Mouse (Mus musculus): Measurements from ENCODE around the gene Hap1. TPM values are rescaled to one million over a fixed set of nuclear protein-coding genes. Genes with fewer than 3 reads are reported as not detected.

Gene Hap1
- total and polyA plus RNA-seq, 2 experiments from 2014 or later: 2.0 to 3.5 TPM

DNA sequence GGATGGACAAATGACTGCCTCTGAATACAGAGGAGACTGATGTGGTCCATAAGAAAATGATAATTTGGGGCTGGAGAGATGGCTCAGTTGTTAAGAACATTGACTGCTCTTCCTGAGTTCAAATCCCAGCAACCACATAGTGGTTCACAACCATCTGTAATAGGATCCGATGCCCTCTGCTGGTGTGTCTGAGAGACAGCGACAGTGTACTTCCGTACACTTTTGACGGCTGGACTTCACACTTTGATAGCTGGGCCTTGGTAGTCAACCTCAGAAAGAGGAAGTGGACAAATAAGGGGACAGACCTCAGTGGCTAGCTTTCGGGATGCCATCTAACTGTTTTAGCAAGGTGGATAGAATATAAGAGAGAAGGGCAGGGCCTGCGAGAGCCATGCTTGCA, 4.2 kb upstream of the Hap1 start:
- H3K36me3 ChIP-seq (replicated peaks; ENCODE audit: control insufficient read depth, insufficient read depth, low read length): no peaks in the 10 kb centered on the region
- ATAC-seq (ENCODE audit: insufficient read depth, low read depth): no peak
- H3K9ac ChIP-seq (replicated peaks; ENCODE audit: low read depth, low read length): no peak overlapping the region
- no peak overlapping the region for H3K4me3 ChIP-seq (ENCODE audit: low read depth, low read length)
- no peak overlapping the region for H3K27ac ChIP-seq (ENCODE audit: low read depth)
- 72% methylated on average over 6 of the region's 6 CpGs for WGBS
- no peak for DNase-seq (ENCODE audit: low spot score)
- H3K9me3 ChIP-seq (replicated peaks; ENCODE audit: control insufficient read depth, low read length): no peaks in the 10 kb centered on the region
- H3K4me1 ChIP-seq (ENCODE audit: control insufficient read depth, insufficient read depth): no peaks in the 10 kb centered on the region
- no peak overlapping the region for H3K4me2 ChIP-seq (ENCODE audit: low read depth, low read length)
- TF ChIP-seq CTCF (IDR thresholded peaks at IDR 0.05; ENCODE audit: low read depth) (no peak), EP300 (IDR thresholded peaks at IDR 0.05; ENCODE audit: low read depth) (no peak)
- H3K27me3 ChIP-seq (ENCODE audit: control insufficient read depth, insufficient read depth, low read length): peaks cover 36% of the 10 kb centered on the region

GRCm38 (mm10) chr11:100357408-100357807, 1.5 kb upstream of the Hap1 start:
- ATAC-seq (ENCODE audit: insufficient read depth, low read depth): no peak
- Histone ChIP-seq H3K36me3 (replicated peaks; ENCODE audit: control insufficient read depth, insufficient read depth, low read length) (no peaks in the 10 kb centered on the region), H3K9me3 (replicated peaks; ENCODE audit: control insufficient read depth, low read length) (no peaks in the 10 kb centered on the region), H3K27ac (ENCODE audit: low read depth) (no peak overlapping the region), H3K9ac (replicated peaks; ENCODE audit: low read depth, low read length) (no peak overlapping the region), H3K4me3 (ENCODE audit: low read depth, low read length) (no peak overlapping the region), H3K27me3 (ENCODE audit: control insufficient read depth, insufficient read depth, low read length) (peaks cover 57% of the 10 kb centered on the region), H3K4me1 (ENCODE audit: control insufficient read depth, insufficient read depth) (no peaks in the 10 kb centered on the region), H3K4me2 (ENCODE audit: low read depth, low read length) (no peak overlapping the region)
- no peak for DNase-seq (ENCODE audit: low spot score)
- WGBS: 53% methylated on average over 5 of the region's 5 CpGs
- TF ChIP-seq EP300 (IDR thresholded peaks at IDR 0.05; ENCODE audit: low read depth): no peak
- no peak for TF ChIP-seq CTCF (IDR thresholded peaks at IDR 0.05; ENCODE audit: low read depth)

GRCm38 (mm10) chr11:100356819-100357211, 887 bp upstream of the Hap1 start:
- no peak for ATAC-seq (ENCODE audit: insufficient read depth, low read depth)
- WGBS: 24% methylated on average over 9 of the region's 9 CpGs
- H3K9ac ChIP-seq (replicated peaks; ENCODE audit: low read depth, low read length): no peak overlapping the region
- peak overlapping the region; percentile 68 for H3K4me3 ChIP-seq (ENCODE audit: low read depth, low read length)
- no peaks in the 10 kb centered on the region for H3K9me3 ChIP-seq (replicated peaks; ENCODE audit: control insufficient read depth, low read length)
- H3K36me3 ChIP-seq (replicated peaks; ENCODE audit: control insufficient read depth, insufficient read depth, low read length): no peaks in the 10 kb centered on the region
- DNase-seq (ENCODE audit: low spot score): no peak
- H3K4me2 ChIP-seq (ENCODE audit: low read depth, low read length): peak overlapping the region; percentile 100
- peaks cover 57% of the 10 kb centered on the region for H3K27me3 ChIP-seq (ENCODE audit: control insufficient read depth, insufficient read depth, low read length)
- no peak overlapping the region for H3K27ac ChIP-seq (ENCODE audit: low read depth)
- no peaks in the 10 kb centered on the region for H3K4me1 ChIP-seq (ENCODE audit: control insufficient read depth, insufficient read depth)
- TF ChIP-seq CTCF (IDR thresholded peaks at IDR 0.05; ENCODE audit: low read depth): no peak
- TF ChIP-seq EP300 (IDR thresholded peaks at IDR 0.05; ENCODE audit: low read depth): no peak

GRCm38 (mm10) chr11:100355151-100355951, 577 bp downstream of the Hap1 start:
- Histone ChIP-seq H3K9ac (replicated peaks; ENCODE audit: low read depth, low read length) (peak overlapping the region; percentile 64), H3K27ac (ENCODE audit: low read depth) (no peak overlapping the region), H3K36me3 (replicated peaks; ENCODE audit: control insufficient read depth, insufficient read depth, low read length) (no peaks in the 10 kb centered on the region), H3K4me2 (ENCODE audit: low read depth, low read length) (peak overlapping the region; percentile 100), H3K4me1 (ENCODE audit: control insufficient read depth, insufficient read depth) (no peaks in the 10 kb centered on the region), H3K9me3 (replicated peaks; ENCODE audit: control insufficient read depth, low read length) (no peaks in the 10 kb centered on the region), H3K4me3 (ENCODE audit: low read depth, low read length) (peak overlapping the region; percentile 68), H3K27me3 (ENCODE audit: control insufficient read depth, insufficient read depth, low read length) (peaks cover 54% of the 10 kb centered on the region)
- ATAC-seq (ENCODE audit: insufficient read depth, low read depth) (peak; percentile 22; the same call in 1 of the 2 replicates), DNase-seq (ENCODE audit: low spot score) (no peak)
- WGBS: under 1% methylated on average over 54 of the region's 54 CpGs
- TF ChIP-seq CTCF (IDR thresholded peaks at IDR 0.05; ENCODE audit: low read depth): no peak
- no peak for TF ChIP-seq EP300 (IDR thresholded peaks at IDR 0.05; ENCODE audit: low read depth)

DNA sequence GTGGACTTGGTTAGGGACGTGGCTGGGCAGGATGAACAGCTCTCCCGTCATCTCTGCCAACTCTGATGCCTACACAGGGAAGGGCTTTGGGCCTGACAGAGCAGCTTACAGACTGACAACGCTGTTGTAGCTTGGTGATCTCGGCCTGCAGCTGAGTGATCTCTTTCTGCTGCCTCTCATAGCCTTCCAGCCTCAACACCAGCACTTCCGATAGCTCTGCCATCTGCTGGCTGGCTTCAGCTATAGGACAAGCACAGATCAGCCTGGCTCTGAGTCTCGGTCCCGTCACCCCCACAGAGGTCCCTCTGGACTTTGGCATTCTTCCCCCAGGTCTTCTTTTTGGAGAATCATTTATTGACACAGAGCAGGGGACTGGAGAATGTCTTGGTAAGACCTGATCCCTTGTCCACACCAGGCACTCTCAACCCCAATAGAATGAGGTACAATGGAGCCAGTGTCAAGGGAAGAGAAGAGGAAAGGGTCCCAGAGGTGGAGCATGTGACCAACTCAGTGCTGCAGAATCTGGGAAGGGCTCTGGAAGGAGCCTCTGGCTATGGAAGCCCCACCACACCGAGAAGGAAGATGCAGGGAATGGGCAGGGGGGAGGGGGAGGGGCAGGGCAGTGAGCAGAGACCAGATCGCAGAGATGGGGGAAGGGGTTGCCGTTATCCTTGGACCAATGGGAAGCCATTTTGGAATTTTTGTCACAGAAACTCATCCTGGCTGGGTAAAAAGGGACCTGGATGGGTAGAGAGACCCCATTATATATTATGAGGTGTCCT, 3.7 kb downstream of the Hap1 start:
- ATAC-seq (ENCODE audit: insufficient read depth, low read depth) (0 out of 2 replicates have a peak, but pooled peaks have one; percentile 38), DNase-seq (ENCODE audit: low spot score) (peak; percentile 54)
- no peaks in the 10 kb centered on the region for H3K36me3 ChIP-seq (replicated peaks; ENCODE audit: control insufficient read depth, insufficient read depth, low read length)
- H3K4me2 ChIP-seq (ENCODE audit: low read depth, low read length): no peak overlapping the region
- H3K4me1 ChIP-seq (ENCODE audit: control insufficient read depth, insufficient read depth): no peaks in the 10 kb centered on the region
- no peak overlapping the region for H3K4me3 ChIP-seq (ENCODE audit: low read depth, low read length)
- TF ChIP-seq CTCF (IDR thresholded peaks at IDR 0.05; ENCODE audit: low read depth) (peak; percentile 68), EP300 (IDR thresholded peaks at IDR 0.05; ENCODE audit: low read depth) (no peak)
- no peaks in the 10 kb centered on the region for H3K9me3 ChIP-seq (replicated peaks; ENCODE audit: control insufficient read depth, low read length)
- H3K9ac ChIP-seq (replicated peaks; ENCODE audit: low read depth, low read length): no peak overlapping the region
- H3K27me3 ChIP-seq (ENCODE audit: control insufficient read depth, insufficient read depth, low read length): peaks cover 32% of the 10 kb centered on the region
- 30% methylated on average over 10 of the region's 10 CpGs for WGBS
- no peak overlapping the region for H3K27ac ChIP-seq (ENCODE audit: low read depth)

All from heart, postnatal 0 days (tissue).